Mouse (Mus musculus) heart, postnatal 14 days (tissue): ENCODE results near the gene Zmat3. TPM values are rescaled to one million over a fixed set of nuclear protein-coding genes. Genes with fewer than 3 reads are reported as not detected.

ENCODE experiments used
- DNase-seq, 2 experiments: peaks; one replicate each; pipeline ENCODE4 v3.0.0; 2021 to 2022
- intact Hi-C: fragments of 180-260 bp; cut with DNase I; formaldehyde crosslinking; loops from one replicate; pipeline ENCODE4 v1.15.1; 2025
- total RNA-seq, 2 experiments: library from RNA; stranded (reverse); gene quantifications; 2 replicates each; pipeline ENCODE4 v1.2.3; 2021

Zmat3 gene
- total RNA-seq, 2 experiments from 2014 or later = 8.4 to 9.7 TPM

GRCm38 (mm10) chr3:32317165-32317900 lies 48.5 kb downstream of the Zmat3 start:
- peak; percentile 24 to 40 for DNase-seq
- intact Hi-C loops = no loop called here

- intact Hi-C loops = no loop called here
- DNase-seq = no peak
Observed at GRCm38 (mm10) chr3:32314746-32315145, 51.1 kb downstream of the Zmat3 start.

GRCm38 (mm10) chr3:32304171-32304570 lies 61.6 kb downstream of the Zmat3 start:
- intact Hi-C loops = no loop called here
- DNase-seq = no peak

- DNase-seq = no peak
- intact Hi-C loops = no loop called here
Observed at GRCm38 (mm10) chr3:32292001-32292400, 73.8 kb downstream of the Zmat3 start.

Other genes starting within 250 kb of the Zmat3 start
- 10 to 100 TPM; 45.4 to 46.2 TPM for gene Pik3ca, start 31.7 kb upstream of the Zmat3 start, total RNA-seq
- under 1 TPM in 1 of 2 experiments, not detected in 1; 0.17 TPM for gene Kcnmb3, start 126.2 kb upstream of the Zmat3 start, total RNA-seq
- 10 to 100 TPM; 21.1 to 23.5 TPM for gene Zfp639, start 144.2 kb upstream of the Zmat3 start, total RNA-seq
- gene Mfn1, start 163.5 kb upstream of the Zmat3 start, total RNA-seq = 100 to 1,000 TPM; 361 to 370 TPM